Mouse (Mus musculus) intestine, postnatal 0 days (tissue): ENCODE measurements around the gene Jarid2. TPM values are rescaled to one million over a fixed set of nuclear protein-coding genes. Genes with fewer than 3 reads are reported as not detected.

Experiments
- ATAC-seq: fragments of 200-750 bp; cut with Nextera tagmentation; 2 replicates; pipeline ENCODE4 v1.8.0; 2017; ENCODE audit warnings: mild to moderate bottlenecking, moderate TSS enrichment, moderate library complexity
- H3K27ac ChIP-seq: fragments of 300-500 bp; sonication (generic); 2 replicates; pipeline ENCODE4 v1.5.1; 2014; ENCODE audit warnings: mild to moderate bottlenecking, low read depth, low read length, moderate library complexity
- H3K27me3 ChIP-seq: fragments of 300-500 bp; sonication (generic); replicated peaks from 2 replicates; pipeline ENCODE4 v1.6.1; 2014; ENCODE audit warnings: low read length, mixed read lengths; ENCODE audit not compliant: control insufficient read depth, insufficient read depth
- H3K36me3 ChIP-seq: fragments of 300-500 bp; sonication (generic); 2 replicates; pipeline ENCODE4 v1.6.1; 2014; ENCODE audit warnings: mild to moderate bottlenecking, moderate library complexity; ENCODE audit not compliant: control insufficient read depth, insufficient read depth
- H3K4me1 ChIP-seq: fragments of 300-500 bp; sonication (generic); replicated peaks from 2 replicates; pipeline ENCODE4 v1.6.1; 2014; ENCODE audit warnings: antibody characterized with exemption, low read length, mixed read lengths; ENCODE audit not compliant: control insufficient read depth, insufficient read depth
- H3K4me2 ChIP-seq: fragments of 300-500 bp; sonication (generic); replicated peaks from 2 replicates; pipeline ENCODE4 v1.6.1; 2014; ENCODE audit warnings: low read depth, mild to moderate bottlenecking, moderate library complexity
- H3K4me3 ChIP-seq: fragments of 300-500 bp; sonication (generic); 2 replicates; pipeline ENCODE4 v1.5.1; 2014; ENCODE audit warnings: low read depth, low read length
- H3K9ac ChIP-seq: fragments of 300-500 bp; sonication (generic); 2 replicates; pipeline ENCODE4 v1.6.1; 2014; ENCODE audit warnings: mild to moderate bottlenecking, low read depth, low read length
- H3K9me3 ChIP-seq: fragments of 300-500 bp; sonication (generic); 2 replicates; pipeline ENCODE4 v1.6.1; 2016; ENCODE audit warnings: mixed run types; ENCODE audit not compliant: control insufficient read depth
- CTCF ChIP-seq: sonication (generic); IDR thresholded peaks from 2 replicates; pipeline ENCODE4 v1.5.1; 2016; ENCODE audit warnings: low read depth, mild to moderate bottlenecking, control low read depth, antibody characterized with exemption, moderate library complexity
- WGBS: fragments of 180-500 bp; shearing (Covaris S2); extraction: QIAGEN DNeasy Blood & Tissue Kit; methylation state at CpG from one replicate; pipeline ENCODE4 v1.1.7; 2014; 5-methylcytosine and 5-hydroxymethylcytosine counted together
- polyA plus RNA-seq: library from polyadenylated mRNA; unstranded; fragments of >200 nt; fragmentation: Nextera tagmentation; extraction: Ambion mirVana; gene quantifications from 2 replicates; pipeline ENCODE4 v1.2.1, GENCODE M21; 2015

Gene Jarid2
- polyA plus RNA-seq, 1 experiment from 2014 or later = 6.8 TPM

DNA sequence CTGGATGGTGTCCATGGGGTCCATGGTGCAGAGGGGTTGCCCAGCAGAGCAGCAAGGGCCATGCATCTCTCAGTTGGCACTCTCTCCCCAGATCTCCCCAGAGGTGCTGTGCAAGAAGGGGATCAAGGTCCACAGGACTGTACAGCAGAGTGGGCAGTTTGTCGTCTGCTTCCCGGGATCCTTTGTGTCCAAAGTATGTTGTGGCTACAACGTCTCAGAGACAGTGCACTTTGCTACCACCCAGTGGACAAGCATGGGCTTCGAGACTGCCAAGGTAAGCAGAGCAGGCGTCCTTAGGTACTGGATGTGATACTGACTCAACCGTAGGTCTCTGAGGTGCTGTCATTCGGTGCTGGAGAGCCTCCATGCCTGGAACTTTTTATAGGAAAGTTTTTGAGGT, 184.3 kb downstream of the Jarid2 start:
- no peak for ATAC-seq
- H3K4me2 ChIP-seq = no peak overlapping the region
- 56% methylated on average over 7 of the region's 7 CpGs for WGBS
- TF ChIP-seq CTCF = peak; percentile 60
- no peak overlapping the region for H3K4me3 ChIP-seq
- H3K4me1 ChIP-seq = no peaks in the 10 kb centered on the region
- H3K27me3 ChIP-seq = no peaks in the 10 kb centered on the region
- no peak overlapping the region for H3K27ac ChIP-seq
- H3K9me3 ChIP-seq = no peaks in the 10 kb centered on the region
- no peak overlapping the region for H3K9ac ChIP-seq
- peaks cover 82% of the 10 kb centered on the region for H3K36me3 ChIP-seq

DNA sequence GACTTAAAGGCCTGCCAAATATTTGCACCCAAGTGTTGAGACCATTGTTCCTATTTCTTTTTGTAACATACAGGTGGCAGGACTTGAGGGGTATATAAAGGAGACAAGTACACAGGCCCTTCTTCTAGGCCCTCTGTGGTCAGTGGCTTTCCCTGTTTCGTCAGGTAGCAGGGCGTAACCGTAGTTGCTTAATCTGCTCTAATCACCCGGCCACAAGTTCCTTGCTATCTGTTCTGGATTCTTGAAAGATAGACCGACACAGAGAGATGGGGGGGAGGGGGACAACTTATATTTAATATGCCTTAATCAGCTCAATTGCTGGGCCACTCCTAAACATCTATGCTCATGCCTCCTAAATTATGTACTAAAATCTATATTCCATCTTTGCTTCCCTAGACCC, 186.1 kb downstream of the Jarid2 start:
- Histone ChIP-seq H3K27ac (no peak overlapping the region), H3K27me3 (no peaks in the 10 kb centered on the region), H3K9ac (no peak overlapping the region), H3K36me3 (peaks cover 84% of the 10 kb centered on the region), H3K4me2 (no peak overlapping the region), H3K9me3 (no peaks in the 10 kb centered on the region), H3K4me1 (no peaks in the 10 kb centered on the region), H3K4me3 (no peak overlapping the region)
- WGBS = 66% methylated on average over 5 of the region's 5 CpGs
- TF ChIP-seq CTCF = no peak
- ATAC-seq = no peak

DNA sequence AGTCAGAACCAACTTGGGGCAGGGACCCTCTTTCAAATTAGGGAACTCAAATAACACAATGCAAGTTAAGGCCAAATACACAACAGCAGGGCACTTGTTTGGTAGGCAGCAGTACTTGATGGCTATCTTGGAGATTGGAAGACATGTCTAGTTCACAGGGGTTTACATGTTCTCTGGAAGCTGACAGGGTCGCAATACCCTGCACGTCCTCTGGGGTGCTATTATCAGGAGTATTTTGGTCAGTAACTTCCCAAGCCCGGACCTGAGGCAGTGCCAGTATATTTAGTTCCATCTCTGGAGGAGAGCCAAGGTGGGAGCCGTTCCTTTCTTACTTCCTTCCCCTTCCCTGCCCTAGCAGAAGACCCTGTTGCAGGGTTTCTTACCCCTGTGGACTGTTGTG, 186.7 kb downstream of the Jarid2 start:
- peak; percentile 57 for TF ChIP-seq CTCF
- Histone ChIP-seq H3K4me2 (no peak overlapping the region), H3K4me3 (no peak overlapping the region), H3K36me3 (peaks cover 83% of the 10 kb centered on the region), H3K27ac (no peak overlapping the region), H3K4me1 (no peaks in the 10 kb centered on the region), H3K9ac (no peak overlapping the region), H3K9me3 (no peaks in the 10 kb centered on the region), H3K27me3 (no peaks in the 10 kb centered on the region)
- no peak for ATAC-seq
- 65% methylated on average over 4 of the region's 4 CpGs for WGBS

DNA sequence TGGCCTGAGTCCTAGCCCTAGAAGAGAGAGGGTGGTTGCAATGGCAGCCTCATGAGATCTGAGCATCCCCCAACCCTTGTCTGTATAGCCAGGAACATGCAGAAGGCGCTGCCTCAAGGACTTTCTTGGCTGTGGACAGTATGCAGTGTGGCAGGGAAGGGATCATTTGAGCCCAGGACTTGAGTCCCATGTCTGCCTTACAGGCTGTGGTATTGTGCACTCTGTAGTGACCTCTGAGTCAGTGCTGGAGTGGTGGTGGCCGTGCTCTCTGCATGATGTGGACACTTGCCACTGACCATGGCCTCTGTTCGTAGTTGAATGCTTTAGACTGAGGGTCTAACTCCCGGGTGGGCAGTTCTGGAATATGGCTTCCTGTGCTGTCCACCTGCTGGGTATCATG, 187.9 kb downstream of the Jarid2 start:
- H3K9ac ChIP-seq = no peak overlapping the region
- no peaks in the 10 kb centered on the region for H3K9me3 ChIP-seq
- no peak overlapping the region for H3K4me3 ChIP-seq
- no peak for TF ChIP-seq CTCF
- H3K4me1 ChIP-seq = no peaks in the 10 kb centered on the region
- ATAC-seq = no peak
- WGBS = 99% methylated on average over 4 of the region's 4 CpGs
- no peaks in the 10 kb centered on the region for H3K27me3 ChIP-seq
- no peak overlapping the region for H3K27ac ChIP-seq
- H3K36me3 ChIP-seq = peaks cover 89% of the 10 kb centered on the region
- H3K4me2 ChIP-seq = no peak overlapping the region

DNA sequence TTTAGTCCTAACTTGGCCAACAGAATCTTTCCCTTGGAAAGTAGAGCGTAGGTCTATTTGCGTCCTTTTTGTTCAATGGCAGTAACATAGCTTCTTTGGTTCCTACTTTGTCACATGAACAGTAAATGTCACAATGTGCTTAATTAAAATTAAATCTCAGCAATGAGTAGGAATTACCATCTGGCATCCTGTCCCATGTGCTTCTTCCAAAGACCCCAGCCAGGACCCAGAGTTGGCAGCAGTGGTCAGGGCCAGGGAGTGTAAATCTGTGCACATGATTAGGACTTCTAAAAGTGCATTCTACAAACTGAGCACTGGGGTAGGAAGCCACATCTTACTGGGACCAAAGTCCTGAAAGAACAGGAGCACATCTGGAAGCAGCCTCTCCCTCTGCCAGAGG, 189.0 kb downstream of the Jarid2 start:
- Histone ChIP-seq H3K4me3 (no peak overlapping the region), H3K4me2 (no peak overlapping the region), H3K4me1 (no peaks in the 10 kb centered on the region), H3K27me3 (no peaks in the 10 kb centered on the region), H3K36me3 (peaks cover 87% of the 10 kb centered on the region), H3K27ac (no peak overlapping the region), H3K9ac (no peak overlapping the region), H3K9me3 (no peaks in the 10 kb centered on the region)
- WGBS = 93% methylated on average over 2 of the region's 2 CpGs
- no peak for ATAC-seq
- no peak for TF ChIP-seq CTCF

DNA sequence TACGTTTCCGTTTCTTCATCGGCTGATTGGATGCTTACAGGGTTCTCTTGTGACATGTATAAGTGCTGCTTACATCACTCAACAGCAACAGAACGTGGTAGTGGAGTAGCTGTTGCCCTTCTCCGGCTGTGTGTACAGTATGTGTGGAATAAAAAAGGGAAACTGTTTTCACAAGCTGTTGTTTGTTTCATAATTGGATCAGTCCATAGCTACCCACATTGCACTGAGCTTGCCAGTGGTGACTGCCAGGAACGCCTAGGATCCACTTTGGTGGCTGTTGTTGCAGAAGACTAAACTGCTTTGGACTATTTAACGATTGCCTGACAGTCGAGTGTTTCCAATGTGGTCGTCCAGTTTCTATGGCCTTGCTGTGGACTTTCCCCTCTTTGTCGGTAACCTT, 191.8 kb downstream of the Jarid2 start:
- H3K4me1 ChIP-seq = no peaks in the 10 kb centered on the region
- no peaks in the 10 kb centered on the region for H3K27me3 ChIP-seq
- no peak overlapping the region for H3K4me2 ChIP-seq
- no peak overlapping the region for H3K27ac ChIP-seq
- TF ChIP-seq CTCF = no peak
- H3K9ac ChIP-seq = no peak overlapping the region
- no peak for ATAC-seq
- H3K4me3 ChIP-seq = no peak overlapping the region
- peaks cover 82% of the 10 kb centered on the region for H3K36me3 ChIP-seq
- H3K9me3 ChIP-seq = no peaks in the 10 kb centered on the region
- WGBS = 68% methylated on average over 10 of the region's 10 CpGs

DNA sequence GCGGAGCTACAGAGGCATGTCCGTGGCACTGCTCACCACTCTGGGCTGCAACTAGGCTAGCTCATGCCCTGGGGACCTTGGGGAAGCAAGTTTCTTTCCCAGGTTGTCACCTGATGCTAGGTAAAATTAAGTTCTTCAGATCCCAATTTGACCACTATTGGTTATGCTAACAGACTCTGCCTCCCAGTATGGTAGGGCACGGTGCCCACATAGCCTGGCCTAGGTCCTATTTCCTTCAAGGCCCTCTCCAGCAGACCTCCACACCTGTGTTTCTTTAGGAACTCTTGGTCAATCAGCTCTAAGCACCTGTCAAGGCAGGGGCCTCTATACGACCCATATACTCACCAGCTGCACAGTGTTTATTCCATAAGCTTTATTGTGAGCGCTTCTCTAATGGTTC, 192.4 kb downstream of the Jarid2 start:
- peaks cover 76% of the 10 kb centered on the region for H3K36me3 ChIP-seq
- no peak overlapping the region for H3K9ac ChIP-seq
- H3K4me3 ChIP-seq = no peak overlapping the region
- no peak overlapping the region for H3K27ac ChIP-seq
- no peaks in the 10 kb centered on the region for H3K27me3 ChIP-seq
- WGBS = 84% methylated on average over 5 of the region's 5 CpGs
- H3K4me2 ChIP-seq = no peak overlapping the region
- H3K4me1 ChIP-seq = no peaks in the 10 kb centered on the region
- no peak for ATAC-seq
- no peak for TF ChIP-seq CTCF
- H3K9me3 ChIP-seq = no peaks in the 10 kb centered on the region
